Mouse (Mus musculus): ENCODE measurements at regions not wholly inside any gene's neighbourhood (a gene's known extent, or its start where the extent isn't known, plus 50 kb on each side); places are given as distances from the start of the nearest gene placed in this dataset.

- no peak for ATAC-seq (replicated peaks in 1 of 2; ENCODE audit: insufficient read depth in 1 of 2, low FRiP score in 2 of 2, low TSS enrichment in 1 of 2, low read depth in 1 of 2, poor library complexity in 2 of 2, severe bottlenecking in 2 of 2)
These were observed 863.8 kb downstream of the Nap1l3 start for GRCm38 (mm10) chrX:121533360-121533759.

GRCm38 (mm10) chrX:121519830-121520229, 877.4 kb downstream of the Nap1l3 start:
- ATAC-seq (replicated peaks in 1 of 2; ENCODE audit: insufficient read depth in 1 of 2, low FRiP score in 2 of 2, low TSS enrichment in 1 of 2, low read depth in 1 of 2, poor library complexity in 2 of 2, severe bottlenecking in 2 of 2), result no peak

GRCm38 (mm10) chrX:121497727-121498126, 899.5 kb downstream of the Nap1l3 start:
- ATAC-seq (replicated peaks in 1 of 2; ENCODE audit: insufficient read depth in 1 of 2, low FRiP score in 2 of 2, low TSS enrichment in 1 of 2, low read depth in 1 of 2, poor library complexity in 2 of 2, severe bottlenecking in 2 of 2), result peak; percentile 80 to 86; a peak in 3 of 4 replicates

- ATAC-seq (replicated peaks in 1 of 2; ENCODE audit: insufficient read depth in 1 of 2, low FRiP score in 2 of 2, low TSS enrichment in 1 of 2, low read depth in 1 of 2, poor library complexity in 2 of 2, severe bottlenecking in 2 of 2), result no peak
These were observed 900.0 kb downstream of the Nap1l3 start for GRCm38 (mm10) chrX:121497219-121497618.

- ATAC-seq (replicated peaks in 1 of 2; ENCODE audit: insufficient read depth in 1 of 2, low FRiP score in 2 of 2, low TSS enrichment in 1 of 2, low read depth in 1 of 2, poor library complexity in 2 of 2, severe bottlenecking in 2 of 2), result no peak
These were observed 917.7 kb downstream of the Nap1l3 start for GRCm38 (mm10) chrX:121479402-121479989.

GRCm38 (mm10) chrX:121429078-121429477, 968.1 kb downstream of the Nap1l3 start:
- no peak for ATAC-seq (replicated peaks in 1 of 2; ENCODE audit: insufficient read depth in 1 of 2, low FRiP score in 2 of 2, low TSS enrichment in 1 of 2, low read depth in 1 of 2, poor library complexity in 2 of 2, severe bottlenecking in 2 of 2)
